ENCODE assay signal across 8 mouse cellular contexts in the genomic region with DNA sequence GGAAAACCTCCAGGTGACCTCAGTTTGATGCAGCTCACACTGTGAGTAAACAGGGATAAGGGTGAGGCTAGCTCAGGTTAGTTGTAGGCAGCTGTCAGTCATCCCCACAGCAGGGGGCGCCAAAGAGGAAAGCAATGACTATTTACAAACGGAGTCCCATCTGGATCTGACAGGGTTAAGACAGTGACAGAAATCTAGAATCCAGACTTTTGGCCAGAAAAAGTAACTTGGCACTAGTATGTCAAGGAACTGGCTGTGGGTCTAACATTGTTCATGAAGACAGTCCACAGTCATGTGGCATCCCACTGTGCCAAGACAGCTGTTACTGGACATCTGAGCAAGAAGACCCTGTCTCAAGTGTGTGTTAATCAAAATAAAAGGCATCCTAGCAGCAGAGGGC. TPM values are rescaled to one million over a fixed set of nuclear protein-coding genes. Genes with fewer than 3 reads are reported as not detected.
DNase-seq lines count a peak whose midpoint lies in the region; ATAC-seq and TF ChIP-seq lines count a peak whose summit lies in the region.

No protein-coding gene starts in this region.

- no peak overlapping the region for H3K27ac ChIP-seq in heart, adult 2 months
- no peak overlapping the region for H3K27ac ChIP-seq in heart, embryonic 12.5 days (ENCODE audit: poor library complexity, severe bottlenecking)

- H3K4me3 ChIP-seq in heart, adult 2 months = no peak overlapping the region
- H3K4me3 ChIP-seq in heart, embryonic 12.5 days = no peak overlapping the region

- H3K9me3 ChIP-seq in heart, embryonic 12.5 days (replicated peaks) = no peaks in the 10 kb centered on the region

- 25% methylated on average over 2 of the region's 2 CpGs for WGBS in heart, adult 2 months
- 11% methylated on average over 2 of the region's 2 CpGs for whole genome bisulfite sequencing in heart, embryonic 12.5 days

- no peaks in the 10 kb centered on the region for H3K27me3 ChIP-seq in heart, adult 2 months (ENCODE audit: control insufficient read depth, insufficient read depth, low read length)
- no peaks in the 10 kb centered on the region for H3K27me3 ChIP-seq in heart, embryonic 12.5 days (replicated peaks)

- H3K4me1 ChIP-seq in heart, adult 2 months (ENCODE audit: control insufficient read depth, insufficient read depth, low read length) = no peaks in the 10 kb centered on the region
- H3K4me1 ChIP-seq in heart, embryonic 12.5 days (replicated peaks) = no peaks in the 10 kb centered on the region

- peak; percentile 65 for TF ChIP-seq CTCF in heart, adult 2 months (IDR thresholded peaks at IDR 0.05)

- ATAC-seq in heart, embryonic 12.5 days (ENCODE audit: insufficient number of reproducible peaks, low FRiP score) = no peak
- ATAC-seq in neutrophil, adult 5-6 weeks (ENCODE audit: extremely low read depth, insufficient number of reproducible peaks, low FRiP score, poor library complexity, severe bottlenecking) = 0 out of 2 replicates have a peak, but pooled peaks have one; percentile 33

- intact Hi-C loops in heart, adult 2 months (cut with DNase I) = no loop called here

- peak in 1 of 2 experiments; percentile 25 for DNase-seq in heart, adult 2 months
- DNase-seq in urinary bladder, postnatal 14 days (ENCODE audit: low spot score) = peak; percentile 26
- DNase-seq in urinary bladder, adult 2 months (ENCODE audit: low spot score) = no peak
- DNase-seq in kidney, postnatal 4 days = peak; percentile 55 to 58
- no peak for DNase-seq in layer of hippocampus, adult 11-12 months (ENCODE audit: low spot score)
- DNase-seq in urinary bladder, postnatal 10 days (ENCODE audit: low spot score) = no peak

- H3K4me2 ChIP-seq in heart, embryonic 12.5 days = no peak overlapping the region

- no peaks in the 10 kb centered on the region for H3K36me3 ChIP-seq in heart, adult 2 months (ENCODE audit: control insufficient read depth, insufficient read depth, low read length)
- no peaks in the 10 kb centered on the region for H3K36me3 ChIP-seq in heart, embryonic 12.5 days

- H3K79me2 ChIP-seq in heart, adult 2 months (replicated peaks; ENCODE audit: control insufficient read depth, insufficient read depth, low read length) = no peaks in the 10 kb centered on the region

- TF ChIP-seq POLR2A in heart, adult 2 months (IDR thresholded peaks at IDR 0.05; ENCODE audit: insufficient read depth, low read depth, low read length) = no peak

- no peak for TF ChIP-seq EP300 in heart, adult 2 months (IDR thresholded peaks at IDR 0.05; ENCODE audit: insufficient read depth, low read depth, low read length)

- H3K9ac ChIP-seq in heart, adult 2 months (ENCODE audit: low read depth, low read length) = no peak overlapping the region
- no peak overlapping the region for H3K9ac ChIP-seq in heart, embryonic 12.5 days

RNA-seq across cellular contexts. Expression of gene Eya3, which starts 10.0 kb away (rescaled TPM):
- total RNA-seq in heart, adult 2 months (2021) = 10 to 100 TPM; 29.8 to 31.8 TPM
- polyA plus RNA-seq in heart, adult 2 months (2012; rRNA removed) = 26.6 and 41.7 TPM in 2 replicates
- polyA plus RNA-seq in heart, embryonic 12.5 days (2016; fragmentation: Nextera tagmentation; extraction: Ambion mirVana) = 23.5 and 23.9 TPM in 2 replicates
- 17.3 and 17.6 TPM in 2 replicates for polyA plus RNA-seq in urinary bladder, adult 2 months (2012; rRNA removed)
- 23.4 and 27.0 TPM in 2 replicates for total RNA-seq in neutrophil, adult 5-6 weeks (2017)

Comparison
In these comparisons a context has a peak if more than half of its experiments do, and no peak if none do; other contexts are left out.
1. DNase-seq: peak in urinary bladder, postnatal 14 days (single experiment) and kidney, postnatal 4 days (2 of 2); none in urinary bladder, adult 2 months (single experiment), layer of hippocampus, adult 11-12 months (single experiment) and urinary bladder, postnatal 10 days (single experiment).